Mouse (Mus musculus): Measurements from ENCODE around the gene Gnaz.

The Gnaz gene

DNA sequence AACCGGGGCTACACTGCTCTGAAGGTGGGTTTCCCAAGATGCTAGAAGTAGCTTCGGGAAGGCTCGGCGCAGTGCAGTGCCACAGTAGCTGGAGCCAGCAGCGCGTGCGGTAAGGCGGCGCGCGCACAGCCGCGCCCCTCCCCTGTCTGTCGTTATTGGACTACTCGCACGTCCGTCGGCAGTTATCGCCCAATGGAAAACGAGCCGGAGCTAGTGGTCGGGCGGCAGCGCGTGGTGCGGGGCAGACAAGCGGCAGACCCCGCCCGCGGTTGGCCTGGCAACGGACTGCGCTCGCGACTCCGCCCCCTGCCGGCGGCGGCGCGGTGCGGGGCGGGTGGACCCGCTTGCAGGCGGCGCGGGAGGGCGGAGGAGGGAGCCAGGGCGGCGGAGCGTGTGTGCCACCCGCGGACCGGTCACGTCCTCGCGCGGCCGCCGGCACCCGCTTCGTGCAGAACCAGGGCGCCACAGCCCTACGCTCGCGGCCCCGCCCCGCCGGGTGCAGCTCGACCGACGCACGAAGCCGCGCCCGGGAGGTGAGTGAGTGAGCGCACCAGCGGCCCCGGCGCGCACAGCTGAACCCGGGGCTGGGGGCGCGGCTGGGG lies at the start of gene Gnaz:
Gnaz (plus strand) TSS at position 328 of the 602 bp plus-strand sequence.
- no peak for TF ChIP-seq GATA4 (IDR thresholded peaks at IDR 0.05; ENCODE audit: insufficient replicate concordance, low read length)

GRCm38 (mm10) chr10:74919277-74919676 lies 47.7 kb upstream of the Gnaz start:
- TF ChIP-seq GATA4 (IDR thresholded peaks at IDR 0.05; ENCODE audit: insufficient replicate concordance, low read length) = no peak

DNA sequence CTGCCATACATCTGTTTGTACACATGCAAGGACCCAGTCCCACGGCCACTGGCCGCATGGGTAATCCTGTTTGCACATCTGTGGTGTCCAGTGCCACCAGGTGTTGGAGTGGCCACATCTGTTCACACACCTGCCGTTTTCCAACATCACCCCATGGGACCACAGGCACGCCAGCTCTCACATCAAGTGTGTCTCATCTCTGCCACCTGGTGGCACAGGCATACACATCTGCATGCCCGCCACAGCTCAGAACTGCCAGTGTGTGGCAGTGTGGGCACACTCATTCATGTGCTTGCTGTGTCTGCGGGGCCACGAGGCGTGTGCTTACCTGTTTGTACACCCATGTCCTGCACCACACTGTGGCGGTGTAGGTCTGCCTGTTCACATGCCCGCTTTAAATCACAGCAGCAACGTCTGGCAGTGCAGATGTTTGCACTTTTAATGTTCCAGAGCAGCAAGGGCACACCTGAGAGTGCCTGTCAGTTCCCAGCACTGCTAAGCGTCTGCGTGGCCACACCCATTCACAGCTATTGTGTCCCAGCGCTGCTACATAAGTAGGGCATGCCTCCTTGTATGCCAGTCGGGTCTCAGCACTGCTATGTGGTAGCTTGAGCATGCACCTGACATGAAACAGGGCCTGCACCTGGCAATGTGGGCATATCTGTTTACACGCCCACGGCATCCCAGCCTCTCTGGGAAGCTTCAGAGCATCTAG lies 46.0 kb upstream of the Gnaz start:
- TF ChIP-seq GATA4 (IDR thresholded peaks at IDR 0.05; ENCODE audit: insufficient replicate concordance, low read length) = no peak

DNA sequence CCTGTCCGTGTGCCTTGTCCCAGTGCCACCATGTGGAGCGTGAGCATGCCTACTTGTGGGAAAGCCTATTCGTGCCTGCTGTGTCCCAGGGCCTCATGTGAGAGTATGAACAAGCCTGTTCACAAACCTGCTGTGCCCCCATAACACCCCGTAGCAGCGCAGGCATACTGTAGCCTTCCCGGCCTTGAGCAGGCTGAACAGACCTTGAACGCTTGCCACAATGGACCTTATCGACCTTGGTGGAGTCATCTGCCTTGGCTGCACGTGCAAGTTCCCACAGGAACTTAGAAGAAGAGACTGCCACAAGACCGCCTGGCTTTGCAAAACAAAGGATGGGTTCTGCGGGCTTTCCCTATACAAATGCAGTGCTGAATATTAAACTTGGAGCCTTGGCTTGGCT lies 45.4 kb upstream of the Gnaz start:
- TF ChIP-seq GATA4 (IDR thresholded peaks at IDR 0.05; ENCODE audit: insufficient replicate concordance, low read length) = no peak

GRCm38 (mm10) chr10:74922763-74923162 lies 44.2 kb upstream of the Gnaz start:
- no peak for TF ChIP-seq GATA4 (IDR thresholded peaks at IDR 0.05; ENCODE audit: insufficient replicate concordance, low read length)

DNA sequence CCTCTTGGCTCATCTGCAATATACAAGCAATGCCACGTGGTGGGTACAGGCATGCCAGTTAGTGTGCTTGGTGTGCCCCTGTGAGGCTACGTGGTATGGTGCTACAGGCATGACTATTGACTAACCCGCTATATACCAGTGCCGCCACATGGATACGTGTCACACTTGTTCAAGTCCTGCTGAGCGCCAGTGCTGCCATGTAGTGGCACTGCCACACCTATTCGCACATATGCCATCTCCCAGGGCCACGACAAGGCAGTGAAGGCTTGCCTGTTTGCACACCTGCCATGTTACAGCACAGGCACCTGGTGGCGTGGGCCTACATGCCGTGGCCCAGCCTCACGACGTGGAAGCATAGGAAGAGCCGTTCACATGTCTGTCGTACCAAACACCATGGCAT lies 42.7 kb upstream of the Gnaz start:
- no peak for TF ChIP-seq GATA4 (IDR thresholded peaks at IDR 0.05; ENCODE audit: insufficient replicate concordance, low read length)

DNA sequence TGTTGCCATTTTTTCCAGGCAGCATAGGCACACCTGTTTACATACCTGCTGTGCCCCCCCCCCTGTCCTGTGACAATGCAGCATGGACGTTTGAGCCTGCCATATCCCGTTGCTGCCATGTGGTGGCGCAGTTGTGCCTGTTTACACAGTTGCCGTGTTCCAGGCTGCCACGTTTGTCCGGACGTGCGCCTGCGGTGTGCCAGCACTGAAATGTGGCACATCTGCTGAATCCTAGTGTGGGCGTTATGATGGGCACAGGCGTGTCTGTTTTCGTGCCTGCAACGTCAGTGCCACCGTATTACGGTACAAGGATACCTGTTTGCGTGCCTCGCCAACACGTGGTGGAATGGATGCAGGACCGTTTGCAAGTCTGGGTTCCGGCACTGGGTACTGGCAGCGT lies 41.7 kb upstream of the Gnaz start:
- no peak for TF ChIP-seq GATA4 (IDR thresholded peaks at IDR 0.05; ENCODE audit: insufficient replicate concordance, low read length)

DNA sequence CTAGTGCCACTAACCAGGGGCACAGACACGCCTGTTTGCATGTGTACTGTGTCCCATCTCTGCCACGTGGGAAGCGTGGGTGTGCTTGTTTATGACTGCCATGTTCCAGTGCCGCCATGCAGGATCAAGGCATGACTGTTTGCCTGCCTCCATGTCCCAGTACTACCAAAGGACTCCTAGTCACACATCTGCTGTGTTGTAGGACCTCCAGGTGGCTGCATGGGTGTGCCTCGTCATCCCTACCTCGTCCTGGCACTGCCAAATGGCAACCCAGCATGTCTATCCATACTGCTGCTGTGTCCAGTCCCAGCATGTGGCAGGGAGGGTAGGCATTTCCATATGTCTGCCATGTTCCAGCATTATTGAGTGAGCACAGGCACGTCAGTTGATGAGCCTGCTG lies 38.7 kb upstream of the Gnaz start:
- TF ChIP-seq GATA4 (IDR thresholded peaks at IDR 0.05; ENCODE audit: insufficient replicate concordance, low read length) = no peak

- TF ChIP-seq GATA4 (IDR thresholded peaks at IDR 0.05; ENCODE audit: insufficient replicate concordance, low read length) = no peak
These were observed 37.4 kb upstream of the Gnaz start for GRCm38 (mm10) chr10:74929578-74929977.

GRCm38 (mm10) chr10:74930541-74930940 lies 36.4 kb upstream of the Gnaz start:
- TF ChIP-seq GATA4 (IDR thresholded peaks at IDR 0.05; ENCODE audit: insufficient replicate concordance, low read length) = no peak

GRCm38 (mm10) chr10:74931631-74932030 lies 35.3 kb upstream of the Gnaz start:
- TF ChIP-seq GATA4 (IDR thresholded peaks at IDR 0.05; ENCODE audit: insufficient replicate concordance, low read length) = no peak

- TF ChIP-seq GATA4 (IDR thresholded peaks at IDR 0.05; ENCODE audit: insufficient replicate concordance, low read length) = no peak
These were observed 34.5 kb upstream of the Gnaz start for GRCm38 (mm10) chr10:74932487-74932886.

GRCm38 (mm10) chr10:74933548-74934190 lies 33.3 kb upstream of the Gnaz start:
- no peak for TF ChIP-seq GATA4 (IDR thresholded peaks at IDR 0.05; ENCODE audit: insufficient replicate concordance, low read length)

- TF ChIP-seq GATA4 (IDR thresholded peaks at IDR 0.05; ENCODE audit: insufficient replicate concordance, low read length) = no peak
These were observed 32.5 kb upstream of the Gnaz start for GRCm38 (mm10) chr10:74934521-74934920.

- TF ChIP-seq GATA4 (IDR thresholded peaks at IDR 0.05; ENCODE audit: insufficient replicate concordance, low read length) = no peak
These were observed 32.0 kb upstream of the Gnaz start for GRCm38 (mm10) chr10:74935016-74935415.

All from liver, adult (tissue).